Mouse (Mus musculus): ENCODE data around the gene Ankmy1.

Ankmy1 gene

DNA sequence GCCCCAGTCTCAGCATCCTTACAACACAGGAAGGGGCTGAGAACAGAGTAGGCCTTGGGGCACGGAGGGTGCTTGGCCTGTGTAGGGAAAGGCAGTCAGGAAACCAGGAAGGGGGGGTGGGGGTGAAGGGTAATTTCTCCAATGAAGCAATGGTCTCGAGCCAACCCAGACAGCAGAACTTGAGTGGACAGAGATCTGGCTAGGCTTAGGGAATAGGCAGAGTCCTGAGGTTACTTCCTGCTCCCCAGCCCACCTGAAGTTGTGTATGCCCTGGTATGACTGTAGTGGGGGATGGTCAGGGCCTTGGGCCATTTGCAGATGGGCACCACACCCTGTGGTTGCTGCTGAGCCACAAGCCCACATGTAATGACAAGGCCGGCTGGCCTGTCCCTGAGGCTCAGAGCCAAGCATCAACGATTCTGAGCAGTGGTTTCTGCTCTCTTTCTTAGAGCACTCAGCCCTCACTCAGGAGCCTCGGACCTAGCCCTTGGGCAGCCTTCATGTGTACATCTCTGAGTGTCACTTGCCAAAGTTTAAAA, 86.9 kb downstream of the Ankmy1 start:
- DNase-seq (ENCODE audit: low read depth): no peak

DNA sequence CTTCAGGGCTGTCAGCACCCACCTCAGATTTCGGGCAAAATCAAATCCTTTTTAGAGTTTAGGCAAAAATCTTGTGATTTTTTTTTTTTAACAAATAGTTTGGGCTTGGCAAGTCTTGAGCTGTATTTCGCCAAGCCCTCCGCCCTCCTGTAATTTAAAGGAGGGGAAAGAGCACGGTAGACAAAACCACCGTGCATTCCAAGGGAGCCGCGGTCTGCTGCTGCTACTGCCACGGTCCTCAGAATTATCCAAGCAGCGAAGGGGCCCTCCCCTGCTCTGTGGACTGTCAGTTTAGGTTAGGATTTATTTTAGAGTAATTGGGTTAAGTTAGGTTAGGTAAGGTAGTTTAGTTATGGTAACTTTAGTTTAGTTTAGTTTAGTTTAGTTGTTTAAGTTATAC, 87.6 kb downstream of the Ankmy1 start:
- DNase-seq (ENCODE audit: low read depth): peak; percentile 65

DNA sequence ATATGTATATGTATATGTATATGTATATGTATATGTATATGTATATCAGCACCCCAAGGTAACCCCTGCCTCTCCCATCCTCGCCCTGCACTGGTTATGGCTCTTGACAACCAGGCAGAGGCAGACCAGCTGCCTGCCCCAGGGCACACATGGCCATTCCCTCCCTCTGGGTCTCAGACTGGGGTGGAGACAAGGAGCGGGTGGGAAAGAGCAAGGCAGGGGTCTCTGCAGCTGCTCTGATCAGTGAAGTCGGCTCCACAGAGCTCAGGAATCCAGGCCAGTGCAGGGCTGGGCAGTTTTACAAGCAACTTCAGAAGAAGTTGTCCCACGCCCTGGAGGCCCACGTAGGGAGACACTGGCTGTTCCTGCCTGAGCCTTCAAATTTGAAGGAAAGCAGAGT, 88.4 kb downstream of the Ankmy1 start:
- DNase-seq (ENCODE audit: low read depth): no peak
